Mouse (Mus musculus) hematopoietic stem cell, adult 5-6 weeks (primary cell): ENCODE data around the gene Tcf7. TPM values are rescaled to one million over a fixed set of nuclear protein-coding genes. Genes with fewer than 3 reads are reported as not detected.
"Not testable (repeated sequence)": the region's sequence is repeated elsewhere in the genome, so short reads cannot be mapped to it uniquely, and the experiment has no call there.

ENCODE experiments used
- ATAC-seq, 2 experiments: fragments of 125-278 bp in 1 of 2; replicated peaks in 1 of 2; 2 replicates each; pipeline ENCODE4 v1.8.0; 2016 to 2017; ENCODE audit warnings: inconsistent platforms in 2 of 2, mild to moderate bottlenecking in 2 of 2, moderate number of reproducible peaks in 2 of 2, low read depth in 1 of 2, moderate TSS enrichment in 1 of 2; ENCODE audit not compliant: low FRiP score in 2 of 2, poor library complexity in 2 of 2, severe bottlenecking in 2 of 2, insufficient read depth in 1 of 2, low TSS enrichment in 1 of 2
- total RNA-seq: library from RNA; stranded (forward); fragments of 172-1452, 232-1000 nt; gene quantifications from 2 replicates; pipeline ENCODE4 v1.2.3, GENCODE M21; 2017

Tcf7 gene
- total RNA-seq, 1 experiment from 2014 or later: 1.1 TPM

DNA sequence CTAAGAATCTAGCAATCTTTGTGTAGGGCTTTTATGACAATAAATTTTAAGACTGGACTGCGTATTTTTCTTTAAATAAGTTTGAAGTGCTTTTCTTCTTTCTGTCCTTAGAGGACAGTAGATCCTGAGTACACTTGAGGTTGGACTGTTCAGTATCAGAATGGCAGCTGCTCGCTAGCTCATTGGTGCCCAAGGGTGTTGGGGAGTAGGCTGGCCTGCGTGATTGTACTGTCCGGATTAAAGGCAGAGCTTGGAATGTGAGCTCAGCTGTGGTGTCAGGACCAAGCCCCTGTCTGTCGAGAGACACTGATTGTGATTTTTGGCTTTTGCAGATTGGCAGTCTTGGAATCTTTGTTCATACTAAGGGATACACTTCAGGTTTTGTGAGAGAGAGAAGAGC is 31.0 kb downstream of the Tcf7 start:
- ATAC-seq: no peak

DNA sequence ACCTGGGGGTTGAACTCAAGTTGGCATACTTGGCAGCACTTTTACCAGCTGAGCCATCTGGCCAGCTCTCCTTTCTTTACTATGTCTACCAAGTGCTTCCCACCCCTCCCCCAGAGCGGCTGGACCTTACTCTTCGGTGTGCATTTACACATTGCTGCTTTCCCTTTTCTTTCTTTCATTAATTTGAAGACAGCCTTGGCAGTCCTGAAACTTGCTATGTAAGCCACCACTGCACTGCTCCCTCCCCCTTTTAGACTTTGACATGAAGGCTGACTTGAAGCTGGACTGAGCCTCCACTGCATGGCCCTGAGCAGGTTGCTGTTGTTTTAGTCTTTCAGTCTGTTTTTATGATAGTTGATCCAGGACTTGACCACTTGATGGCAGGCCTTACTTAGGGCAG is 33.4 kb downstream of the Tcf7 start:
- no peak for ATAC-seq

DNA sequence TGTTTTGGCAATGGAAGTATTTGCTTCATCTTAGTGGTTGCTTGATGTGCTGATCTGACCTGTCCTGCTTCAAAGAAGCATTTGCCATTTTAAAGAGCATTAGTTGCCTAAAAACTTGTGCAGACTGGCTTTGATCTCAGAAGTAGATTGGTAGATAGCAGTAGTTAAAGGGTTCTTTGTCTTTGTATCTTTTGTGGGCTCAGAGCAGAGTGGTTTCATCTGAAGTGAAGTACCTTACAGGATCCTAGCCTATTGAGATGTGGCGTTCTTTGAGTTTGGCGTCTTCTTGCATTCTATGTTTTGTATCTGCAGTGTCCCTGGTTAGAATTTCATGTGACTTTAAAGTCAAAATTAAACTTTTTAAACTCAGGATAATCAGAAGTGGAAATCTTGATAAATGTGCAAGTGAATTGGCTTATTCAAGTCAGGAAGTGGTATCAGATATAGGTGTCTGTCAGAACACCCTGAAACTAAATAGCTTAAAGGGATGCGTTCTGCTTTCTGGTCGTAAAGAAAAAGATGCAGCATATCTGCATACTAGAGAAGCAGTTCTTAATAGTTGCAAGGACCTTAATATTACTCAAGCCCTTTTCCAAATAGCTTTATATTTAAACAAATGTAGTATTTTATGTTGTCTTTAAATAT is 41.8 kb downstream of the Tcf7 start:
- no peak for ATAC-seq

DNA sequence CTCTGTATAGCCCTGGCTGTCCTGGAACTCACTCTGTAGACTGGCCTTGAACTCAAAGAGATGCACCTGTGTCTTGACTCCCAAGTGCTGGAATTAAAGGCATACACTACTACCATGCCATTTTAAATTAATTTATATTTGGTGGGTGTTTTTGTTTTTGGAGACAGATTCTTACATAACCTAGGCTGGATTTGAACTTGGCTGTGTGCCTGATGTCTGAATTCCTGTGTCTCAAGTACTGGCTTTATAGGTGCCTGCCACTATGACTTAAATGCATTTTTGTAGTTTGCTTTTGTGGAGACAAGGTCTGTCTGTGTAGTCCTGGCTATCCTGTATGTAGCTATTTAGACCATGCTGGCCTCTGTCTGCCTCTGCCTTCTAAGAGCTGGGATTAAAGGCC is 48.3 kb downstream of the Tcf7 start:
- ATAC-seq: no peak

DNA sequence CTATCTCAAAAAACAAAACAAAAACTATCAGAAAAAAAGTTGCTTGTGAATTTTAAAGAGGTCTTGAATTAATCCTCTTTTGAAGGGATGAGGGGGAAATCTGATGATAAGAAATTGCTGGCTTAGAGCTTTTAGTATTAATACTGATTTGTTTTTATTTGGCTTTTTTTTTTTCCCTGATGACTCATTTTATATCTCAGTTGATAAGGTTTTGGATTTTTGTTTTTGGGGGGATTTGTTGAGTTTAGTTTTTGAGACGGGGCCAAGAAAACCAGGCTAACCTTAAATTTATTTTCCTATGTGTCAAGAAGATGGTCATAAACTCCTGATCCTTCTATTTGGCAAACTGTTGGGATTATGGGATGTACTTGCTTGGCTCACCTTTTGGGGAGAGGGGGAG is 48.9 kb downstream of the Tcf7 start:
- ATAC-seq: no peak

DNA sequence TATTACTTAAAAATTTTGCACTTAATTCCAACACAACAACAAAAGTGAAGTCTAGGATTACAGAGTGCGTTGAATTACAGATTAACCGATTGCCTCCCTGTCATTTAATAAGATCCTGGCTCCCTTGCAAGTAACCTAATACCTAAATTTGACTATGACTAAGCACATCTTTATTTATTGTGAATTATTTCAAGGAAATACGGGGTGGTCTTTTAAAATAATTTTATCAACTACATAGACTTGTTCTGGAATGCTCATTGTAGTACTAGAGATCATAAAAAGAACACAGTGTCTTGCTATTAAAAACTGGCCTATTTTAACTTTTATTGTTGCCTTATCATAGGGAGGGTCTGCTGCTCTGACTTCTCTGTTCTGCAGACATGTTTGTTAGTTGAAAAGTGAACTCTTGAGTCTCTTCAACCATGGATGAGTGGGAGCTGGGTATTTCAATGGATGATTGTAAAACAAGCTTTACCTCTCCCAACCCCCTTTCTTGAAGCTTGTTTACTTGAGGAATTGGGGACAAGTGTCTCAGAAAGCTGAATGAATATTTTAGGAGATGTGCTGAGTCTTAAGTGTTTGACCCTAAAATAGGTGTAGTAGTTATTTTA is 49.7 kb downstream of the Tcf7 start:
- no peak for ATAC-seq

DNA sequence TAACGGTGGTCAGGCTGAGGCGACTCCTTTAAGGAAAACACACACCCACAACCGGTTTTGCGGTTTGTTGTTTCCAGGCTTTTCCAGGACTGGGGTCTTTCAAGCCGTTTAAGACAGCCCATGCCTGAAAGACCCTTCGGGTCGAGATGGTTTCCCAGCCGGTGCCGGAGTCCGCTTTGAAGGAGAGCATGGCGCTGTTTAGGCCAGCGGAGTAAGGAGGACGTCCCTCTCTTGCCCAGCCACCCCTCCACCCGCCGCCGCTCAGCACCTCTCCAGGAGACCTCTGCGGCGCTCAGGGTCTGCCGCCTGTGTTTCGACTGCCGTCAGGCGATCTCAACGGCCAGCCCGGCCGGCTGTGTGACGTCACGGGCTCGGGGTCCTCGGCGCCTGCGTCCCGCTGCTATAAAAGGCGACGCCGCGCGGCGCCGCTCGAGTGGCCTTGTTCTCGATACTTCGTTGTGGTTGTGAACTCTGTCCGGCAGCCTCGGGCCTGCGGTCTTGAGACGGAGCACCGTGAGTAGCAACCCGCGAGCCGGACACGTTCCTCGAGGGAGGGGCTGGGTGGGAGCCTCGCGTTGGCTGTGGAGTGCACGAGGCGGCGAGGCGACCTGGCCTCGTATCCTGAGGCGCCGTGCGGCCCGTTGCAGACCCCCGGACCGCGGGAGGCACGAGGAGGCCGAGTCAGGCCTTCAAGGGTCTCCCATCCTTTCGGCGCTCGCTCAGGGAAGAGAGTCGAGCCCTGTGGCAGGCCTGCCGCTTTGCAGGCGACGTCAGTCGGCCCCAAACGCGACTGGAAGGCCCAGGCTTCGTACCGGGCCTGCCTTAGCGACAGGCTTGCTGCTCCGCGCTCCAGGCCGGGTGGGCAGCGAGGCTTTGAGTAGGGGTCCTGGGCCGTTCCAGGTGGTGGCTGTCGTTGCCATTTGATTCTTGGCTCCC is 50.9 kb downstream of the Tcf7 start, which contains the start of gene Skp1a:
TSS of gene Skp1a (plus strand) at position 390 of the 936 bp plus-strand sequence.
- peak; percentile 77 to 90 for ATAC-seq

DNA sequence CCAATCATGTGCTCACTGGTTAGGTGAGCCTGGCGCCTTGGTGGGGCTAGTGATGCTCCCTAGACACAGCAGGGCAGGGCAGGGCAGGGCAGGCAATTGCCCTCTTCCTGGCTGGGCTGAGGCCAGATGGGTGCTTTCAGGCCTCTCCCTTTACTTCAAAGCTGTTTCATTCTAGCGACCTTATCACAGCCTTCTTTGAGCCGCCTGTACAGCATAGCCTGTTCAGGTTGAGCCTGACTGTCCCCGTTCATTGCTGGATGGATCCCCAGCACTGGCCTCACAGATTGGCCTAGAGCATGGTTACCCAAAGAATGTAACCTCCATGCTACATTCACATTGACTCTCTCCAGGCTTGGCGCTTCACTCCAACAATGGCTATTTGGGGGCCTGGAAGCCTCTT is 52.1 kb downstream of the Tcf7 start:
- no peak for ATAC-seq

DNA sequence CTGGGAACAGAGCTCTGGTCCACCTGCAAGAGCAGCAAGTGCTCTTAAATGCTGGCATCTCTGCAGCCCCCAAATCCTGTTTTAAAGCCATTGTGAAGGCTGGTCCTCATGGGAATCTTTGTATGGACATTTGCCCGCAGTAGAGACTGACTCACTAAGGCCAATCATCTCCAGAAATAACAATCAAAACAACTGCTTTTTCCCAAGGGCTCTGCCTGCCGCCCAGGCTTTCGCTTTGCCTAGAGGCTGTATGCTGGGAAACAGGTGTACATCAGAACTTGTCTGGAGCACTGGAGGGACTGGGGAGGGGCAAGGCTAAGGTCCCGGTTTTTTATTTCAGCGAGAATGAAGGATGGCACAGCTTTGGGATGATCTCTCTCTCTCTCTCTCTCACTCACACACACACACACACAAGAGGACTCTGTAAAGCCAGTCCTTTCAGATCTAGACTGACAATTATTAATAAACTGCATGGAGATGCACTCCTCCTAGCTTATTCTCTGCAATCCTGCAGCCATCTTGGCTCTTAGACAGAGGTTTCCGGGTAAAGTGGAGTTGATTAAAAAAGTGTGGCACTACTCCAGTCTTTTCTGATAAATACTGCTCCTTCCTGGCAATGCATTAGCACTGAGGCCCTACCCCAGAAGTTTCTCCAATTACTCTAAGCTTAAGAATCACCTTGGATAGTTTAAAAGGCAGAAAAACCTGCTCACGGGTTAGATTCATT is 53.9 kb downstream of the Tcf7 start:
- ATAC-seq: no peak

DNA sequence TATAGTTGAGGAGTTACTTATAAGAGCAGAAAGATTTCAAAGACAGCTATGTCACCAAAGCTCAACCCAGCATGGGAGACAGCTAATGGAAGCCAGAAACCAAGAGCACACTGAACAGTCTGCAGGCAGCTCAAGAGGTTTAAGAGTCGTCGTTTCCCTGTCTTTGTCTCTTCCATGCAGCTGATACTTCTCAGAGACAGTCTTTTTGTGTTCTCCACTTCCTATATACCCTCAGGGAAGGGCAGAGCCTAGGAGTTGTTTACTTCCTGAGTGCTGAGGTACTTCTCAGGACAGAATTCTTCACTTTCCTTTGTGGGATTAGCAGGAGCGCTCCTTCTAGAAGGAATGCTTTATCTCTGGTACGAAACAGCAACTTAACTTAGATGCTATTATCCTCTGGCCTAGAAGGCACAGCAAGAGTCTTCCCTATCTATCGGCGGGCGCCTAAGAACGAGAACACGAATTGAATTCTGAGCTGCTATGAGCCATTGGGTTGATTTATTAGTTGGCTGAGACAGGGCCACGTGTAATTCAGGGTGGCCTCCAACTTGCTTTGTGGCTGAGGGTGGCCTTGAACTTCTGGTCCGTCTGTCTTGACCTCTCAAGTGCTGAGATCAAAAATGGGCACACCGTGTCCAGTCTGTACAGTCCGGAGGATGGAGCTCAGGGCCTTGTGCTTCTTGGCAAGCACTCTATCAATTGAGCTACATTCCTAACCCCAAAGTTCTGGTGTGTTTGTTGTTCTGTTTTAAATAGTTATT is 55.2 kb downstream of the Tcf7 start:
- no peak for ATAC-seq

DNA sequence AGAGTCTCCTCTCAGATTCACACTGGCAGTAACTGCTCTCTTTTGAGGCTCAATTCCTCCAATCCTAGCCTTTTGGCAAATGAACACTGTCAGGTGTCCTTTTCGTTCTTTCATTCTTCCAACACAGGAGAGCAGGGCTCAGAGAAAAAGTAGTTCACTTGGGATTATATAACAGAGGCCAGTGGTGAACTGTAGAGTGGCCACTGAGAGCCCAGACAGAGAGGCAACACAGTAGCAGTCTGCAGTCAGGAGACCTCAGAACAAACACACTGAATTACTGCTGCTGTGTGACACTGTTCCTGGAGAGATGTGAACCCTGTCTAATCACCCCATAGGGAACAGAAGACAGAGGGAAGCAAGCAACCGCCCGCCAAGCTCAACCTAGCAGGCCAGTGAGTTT is 55.8 kb downstream of the Tcf7 start:
- ATAC-seq: no peak

DNA sequence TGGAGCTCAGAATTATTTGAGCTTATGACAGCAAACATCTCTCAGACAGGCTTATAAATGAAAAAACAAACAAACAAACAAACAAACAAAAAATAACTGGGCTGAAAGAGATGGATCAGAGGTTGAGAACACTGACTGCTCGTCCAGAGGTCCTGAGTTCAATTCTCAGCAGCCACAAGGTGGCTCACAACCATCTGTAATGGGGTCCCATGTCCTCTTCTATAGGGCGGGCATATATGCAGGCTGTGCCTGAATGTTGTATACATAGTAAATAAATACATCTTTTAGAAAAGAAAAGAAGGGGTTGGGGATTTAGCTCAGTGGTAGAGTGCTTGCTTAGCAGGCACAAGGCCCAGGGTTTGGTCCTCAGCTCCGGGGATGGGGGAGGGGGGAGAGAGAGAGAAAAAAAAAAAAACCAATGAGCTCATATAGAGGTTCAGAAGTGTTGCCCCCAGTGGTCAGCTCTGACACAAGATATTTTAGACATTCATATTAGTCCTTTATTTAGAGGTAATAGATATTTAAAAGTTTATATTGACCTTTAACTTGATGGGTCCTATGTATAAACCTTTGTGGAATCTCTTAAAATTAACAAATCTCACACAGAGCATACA is 56.7 kb downstream of the Tcf7 start:
- ATAC-seq: no peak

DNA sequence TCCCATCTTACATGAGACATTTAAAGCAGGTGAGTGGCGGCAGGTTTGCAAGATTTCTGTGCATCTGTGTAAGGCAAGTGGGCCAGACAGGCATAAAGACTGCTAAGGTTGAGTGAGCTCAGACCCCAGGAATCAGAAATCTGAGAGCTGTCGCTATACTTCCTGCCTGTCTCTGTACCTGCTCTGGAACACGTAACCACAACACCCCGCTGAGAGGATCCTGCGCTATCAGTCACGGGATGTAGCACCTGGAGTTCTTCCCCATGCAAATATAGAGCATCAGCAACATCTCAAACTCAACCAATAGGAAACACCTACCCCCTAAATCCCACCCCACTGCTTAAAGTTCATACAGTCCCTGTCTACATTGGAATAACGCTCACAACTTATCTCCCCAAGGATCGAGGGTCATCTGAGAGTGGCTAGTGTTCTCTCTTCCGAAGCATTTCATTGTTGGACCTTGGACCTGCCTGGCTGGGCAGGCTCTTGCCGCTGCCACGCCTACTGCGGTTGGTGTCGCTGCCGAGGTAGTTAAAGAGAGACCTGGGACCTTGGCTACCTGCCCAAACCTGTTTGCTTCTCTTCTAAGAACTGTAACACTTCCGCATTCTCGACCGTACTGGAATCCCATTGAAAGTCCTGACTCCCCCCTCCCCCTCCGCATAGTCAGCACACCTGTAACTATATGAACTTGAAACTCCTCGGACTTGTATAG is 58.7 kb downstream of the Tcf7 start:
- peak; percentile 61 to 65; a peak in 3 of 4 replicates for ATAC-seq

DNA sequence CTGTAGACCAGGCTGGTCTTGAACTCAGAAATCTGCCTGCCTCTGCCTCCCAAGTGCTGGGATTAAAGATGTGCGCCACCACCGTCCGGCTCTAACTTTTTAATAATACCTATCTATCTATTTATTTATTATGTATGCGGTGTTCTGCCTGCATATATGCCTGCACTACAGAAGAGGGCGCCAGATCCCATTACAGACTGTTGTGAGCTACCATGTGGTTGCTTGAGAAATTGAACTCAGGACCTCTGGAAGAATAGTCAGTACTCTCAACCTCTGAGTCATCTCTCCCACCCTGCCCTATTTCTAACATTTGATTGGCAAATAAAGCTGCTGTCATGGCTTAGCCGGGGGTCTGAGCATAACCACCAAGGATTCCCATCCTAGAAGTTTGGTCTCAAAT is 59.9 kb downstream of the Tcf7 start:
- ATAC-seq: no peak

DNA sequence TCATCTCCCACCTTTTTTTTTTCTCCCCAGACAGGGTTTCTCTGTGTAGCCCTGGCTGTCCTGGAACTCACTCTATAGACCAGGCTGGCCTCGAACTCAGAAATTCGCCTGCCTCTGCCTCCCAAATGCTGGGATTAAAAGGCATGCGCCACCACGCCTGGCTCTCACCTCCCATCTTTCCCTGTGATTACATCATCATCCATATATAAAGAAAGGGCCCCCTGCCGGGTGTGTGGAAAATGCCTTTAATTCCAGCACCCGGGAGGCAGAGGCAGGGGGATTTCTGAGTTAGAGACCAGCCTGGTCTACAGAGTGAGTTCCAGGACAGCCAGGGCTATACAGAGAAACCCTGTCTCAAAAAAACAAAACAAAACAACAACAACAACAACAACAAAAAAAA is 60.9 kb downstream of the Tcf7 start:
- not testable (repeated sequence) for ATAC-seq

DNA sequence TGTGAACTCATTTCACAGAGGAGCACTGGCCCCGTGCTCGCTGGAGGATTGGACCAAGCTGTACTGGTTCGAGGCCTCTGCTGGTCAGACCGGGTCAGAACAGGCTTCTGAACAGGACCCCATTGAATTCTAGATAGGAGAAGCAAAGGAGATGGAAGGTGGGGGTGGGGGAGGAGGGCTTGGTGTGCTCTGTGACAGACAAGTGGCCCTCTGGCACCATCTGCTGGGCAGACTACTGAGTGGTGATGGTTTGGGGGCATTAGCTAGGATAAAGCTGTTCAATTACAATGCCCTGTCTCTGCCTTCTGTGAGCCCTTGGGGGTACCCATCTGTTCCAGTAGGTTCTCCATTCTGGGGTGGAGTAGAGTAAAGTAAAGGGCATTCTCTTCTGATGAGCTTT is 62.5 kb downstream of the Tcf7 start:
- peak; percentile 60 to 82 for ATAC-seq
